12 mouse cellular contexts compared by ENCODE assay signal in the genomic region with DNA sequence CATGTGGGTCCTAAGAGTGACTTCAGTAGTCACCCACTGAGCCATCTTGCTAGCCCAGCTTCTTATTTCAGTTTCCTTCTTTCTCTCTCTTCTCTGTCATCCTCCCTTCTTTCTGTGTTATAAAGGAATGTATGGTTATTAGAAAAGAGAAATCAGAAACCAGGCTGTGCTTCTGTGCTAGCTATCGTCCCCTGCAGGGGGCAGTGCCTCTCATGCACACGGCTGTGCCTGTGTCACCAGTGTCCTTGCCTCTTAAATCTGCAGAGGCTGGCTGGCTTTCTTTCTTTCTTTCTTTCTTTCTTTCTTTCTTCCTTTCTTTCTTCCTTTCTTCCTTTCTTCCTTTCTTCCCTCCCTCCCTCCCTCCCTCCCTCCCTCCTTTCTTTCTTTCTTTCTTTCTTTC. TPM values are rescaled to one million over a fixed set of nuclear protein-coding genes. Genes with fewer than 3 reads are reported as not detected.
DNase-seq lines count a peak whose midpoint lies in the region; ATAC-seq and TF ChIP-seq lines count a peak whose summit lies in the region.
"Not testable (repeated sequence)": the region's sequence is repeated elsewhere in the genome, so short reads cannot be mapped to it uniquely, and the experiment has no call there.
"Had no signal": no experiment of that assay in that cellular context is flagged by ENCODE, and none has a peak within 500 bp of the region (broad histone marks: within the 10 kb centered on the region; RNA-seq: fewer than 3 reads in every experiment).

No protein-coding gene starts in this region.

- DNase-seq in 3T3-L1 (ENCODE audit: low read depth, low spot score) (peak; percentile 70), ZHBTc4 (ENCODE audit: low read depth, low spot score) (peak; percentile 38)
- peak; percentile 47 to 73 for DNase-seq in cerebellum, postnatal 14 days
- peak; percentile 21 to 44 for DNase-seq in left cerebral cortex, adult 18-20 months (ENCODE audit: low spot score in 2 of 2)

- H3K4me2 ChIP-seq in intestine, postnatal 0 days (replicated peaks; ENCODE audit: low read depth) = not testable (repeated sequence)

- H3K4me1 ChIP-seq in intestine, postnatal 0 days (replicated peaks; ENCODE audit: control insufficient read depth, insufficient read depth, low read length); small intestine, adult 2 months (ENCODE audit: control insufficient read depth, insufficient read depth, insufficient read length, low read length): not testable (repeated sequence)

- TF ChIP-seq CTCF in intestine, postnatal 0 days (IDR thresholded peaks at IDR 0.05; ENCODE audit: low read depth) = peak; percentile 81
- peak; percentile 71 for TF ChIP-seq CTCF in small intestine, adult 2 months (IDR thresholded peaks at IDR 0.05; ENCODE audit: extremely low read depth, insufficient read length, insufficient replicate concordance, low read depth, low read length)

- not testable (repeated sequence) for H3K27ac ChIP-seq in intestine, postnatal 0 days (ENCODE audit: low read depth, low read length); small intestine, adult 2 months (ENCODE audit: insufficient read depth, low read depth, low read length)

- H3K4me3 ChIP-seq in intestine, postnatal 0 days (ENCODE audit: low read depth, low read length); small intestine, adult 2 months (ENCODE audit: low read depth, low read length): not testable (repeated sequence)

- 44% methylated on average over 2 of the region's 2 CpGs for WGBS in intestine, postnatal 0 days
- WGBS in small intestine, adult 2 months = 41% methylated on average over 2 of the region's 2 CpGs

- peaks cover 83% of the 10 kb centered on the region for H3K36me3 ChIP-seq in intestine, postnatal 0 days (ENCODE audit: control insufficient read depth, insufficient read depth)
- peaks cover 60% of the 10 kb centered on the region for H3K36me3 ChIP-seq in small intestine, adult 2 months (ENCODE audit: control insufficient read depth, insufficient read depth, low read length)

- H3K27me3 ChIP-seq in intestine, postnatal 0 days (replicated peaks; ENCODE audit: control insufficient read depth, insufficient read depth, low read length); small intestine, adult 2 months (ENCODE audit: control insufficient read depth, insufficient read depth, low read length): not testable (repeated sequence)

- ATAC-seq in frontal cortex, adult (ENCODE audit: low TSS enrichment) = peak; percentile 87
- ATAC-seq in intestine, postnatal 0 days = not testable (repeated sequence)
- peak; percentile 91 for ATAC-seq in megakaryocyte progenitor cell, adult 5-6 weeks (replicated peaks; ENCODE audit: poor library complexity)

- not testable (repeated sequence) for TF ChIP-seq POLR2A in small intestine, adult 2 months (IDR thresholded peaks at IDR 0.05; ENCODE audit: low read depth, low read length)

- not testable (repeated sequence) for H3K9ac ChIP-seq in intestine, postnatal 0 days (ENCODE audit: low read depth, low read length)

- H3K9me3 ChIP-seq in intestine, postnatal 0 days (ENCODE audit: control insufficient read depth) = not testable (repeated sequence)

RNA-seq across cellular contexts. Expression of gene U90926, which starts 19.5 kb away (rescaled TPM):
- not detected in 2 replicates for polyA plus RNA-seq in intestine, postnatal 0 days (2015; fragmentation: Nextera tagmentation; extraction: Ambion mirVana)
- not detected for total RNA-seq in left cerebral cortex, adult 18-20 months (2021)
- not detected in 2 replicates for total RNA-seq in megakaryocyte progenitor cell, adult 5-6 weeks (2015)
- not detected in 2 replicates for total RNA-seq in megakaryocyte progenitor cell, adult 5-6 weeks (2017)
- polyA plus RNA-seq in small intestine, adult 2 months (2012; rRNA removed) = not detected in 2 replicates
- total RNA-seq: gastrocnemius, postnatal 36 days; left cerebral cortex, adult 8-10 months had no signal
- polyA plus RNA-seq: hindbrain, embryonic 13.5 days; neural tube, embryonic 12.5 days had no signal

RNA-seq across cellular contexts. Expression of gene Uso1, which starts 58.0 kb away (rescaled TPM):
- polyA plus RNA-seq in intestine, postnatal 0 days (2015; fragmentation: Nextera tagmentation; extraction: Ambion mirVana) = 61.5 and 68.8 TPM in 2 replicates
- 10 to 100 TPM; 77.8 to 80.2 TPM for total RNA-seq in left cerebral cortex, adult 18-20 months (2021)
- total RNA-seq in megakaryocyte progenitor cell, adult 5-6 weeks (2015) = 56.2 and 56.6 TPM in 2 replicates
- 22.5 and 23.5 TPM in 2 replicates for total RNA-seq in megakaryocyte progenitor cell, adult 5-6 weeks (2017)
- polyA plus RNA-seq in small intestine, adult 2 months (2012; rRNA removed) = 15.7 and 25.1 TPM in 2 replicates
